Mouse (Mus musculus) retina, embryonic 14.5 days (tissue): ENCODE data around the gene Osbpl6.

Experiments
- DNase-seq: peaks from one replicate; pipeline ENCODE4 v3.0.0-alpha.2; 2015; ENCODE audit warnings: low spot score

The Osbpl6 gene

DNA sequence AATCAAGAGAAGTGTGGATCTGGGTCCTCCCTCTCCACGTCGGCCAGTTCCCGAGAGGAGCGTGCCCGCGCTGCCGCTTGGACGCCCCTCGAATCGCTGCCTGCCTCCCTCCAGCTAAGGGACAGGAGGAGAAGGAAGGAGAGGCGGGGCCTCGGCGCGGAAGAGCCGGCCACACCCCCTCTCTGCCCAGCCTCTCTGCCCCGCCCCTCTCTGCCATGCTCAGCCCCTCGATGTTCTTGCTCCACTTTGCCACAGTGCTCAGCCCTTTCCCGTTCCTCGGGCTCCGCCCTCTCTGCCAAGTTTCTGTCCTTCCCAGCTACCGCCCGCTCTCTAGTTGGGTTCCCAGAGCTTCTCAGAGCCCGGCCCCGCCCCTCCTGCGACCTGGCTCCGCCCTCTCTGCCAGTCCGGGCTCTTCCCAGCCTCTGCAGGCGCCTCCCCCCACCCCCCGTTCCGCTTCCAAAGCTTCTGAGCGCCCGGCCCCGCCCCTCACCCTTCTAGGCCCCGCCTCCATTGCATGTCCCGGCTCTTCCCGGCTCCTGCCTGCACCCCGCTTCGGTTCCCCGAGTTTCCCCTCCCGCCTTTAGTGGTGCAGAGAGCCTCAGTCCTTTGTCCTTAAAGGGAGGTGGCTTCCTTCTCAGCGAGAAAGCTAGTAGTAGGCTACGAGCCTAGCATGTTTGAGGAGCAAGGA lies 241.7 kb downstream of the Osbpl6 start, which contains the start of the genes Prkra and Pjvk:
Gene Prkra, minus strand, starts transcription at position 133 of the 688 bp plus-strand sequence.
Gene Pjvk, plus strand, starts transcription at position 594 of the 688 bp plus-strand sequence.
- peak; percentile 99 for DNase-seq

DNA sequence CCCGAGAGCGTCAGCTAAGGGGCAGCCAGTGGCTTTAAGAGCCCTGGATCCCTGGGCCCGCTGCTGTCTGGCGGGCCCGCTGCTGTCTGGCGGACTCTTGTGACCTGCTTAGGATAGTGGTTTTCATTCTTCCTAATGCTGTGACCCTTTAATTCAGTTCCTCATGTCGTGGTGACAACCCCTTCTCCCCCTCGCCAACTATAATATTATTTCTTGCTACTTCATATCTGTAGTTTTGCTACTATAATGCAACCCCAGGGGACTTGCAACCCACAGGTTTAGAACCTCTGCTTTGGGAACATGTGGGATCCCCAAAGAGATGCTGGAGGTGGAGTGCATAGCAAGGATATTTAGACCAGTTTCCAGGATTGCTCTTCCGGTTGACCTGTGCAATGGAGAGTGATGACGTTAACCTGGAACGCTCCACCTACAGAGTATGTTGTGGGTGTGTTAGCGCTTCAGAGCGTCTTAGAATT lies 242.4 kb downstream of the Osbpl6 start:
- peak; percentile 63 for DNase-seq
